Mouse (Mus musculus) limb, embryonic 12.5 days (tissue): ENCODE data around the gene Oat. TPM values are rescaled to one million over a fixed set of nuclear protein-coding genes. Genes with fewer than 3 reads are reported as not detected.

ENCODE experiments used
- ATAC-seq: fragments of 200-750 bp; cut with Nextera tagmentation; 2 replicates; pipeline ENCODE4 v1.8.0; 2017; ENCODE audit warnings: low read depth, moderate TSS enrichment; ENCODE audit not compliant: insufficient number of reproducible peaks, insufficient read depth, low FRiP score, low TSS enrichment
- H3K27ac ChIP-seq: fragments of 300-500 bp; sonication (generic); 2 replicates; pipeline ENCODE4 v1.5.1; 2016; ENCODE audit warnings: mild to moderate bottlenecking, moderate library complexity
- H3K27me3 ChIP-seq: fragments of 300-500 bp; sonication (generic); 2 replicates; pipeline ENCODE4 v1.6.1; 2016; ENCODE audit warnings: mild to moderate bottlenecking, moderate library complexity
- H3K36me3 ChIP-seq: fragments of 300-500 bp; sonication (generic); 2 replicates; pipeline ENCODE4 v1.6.1; 2016; ENCODE audit warnings: mild to moderate bottlenecking, moderate library complexity
- H3K4me1 ChIP-seq: fragments of 300-500 bp; sonication (generic); replicated peaks from 2 replicates; pipeline ENCODE4 v1.6.1; 2016
- H3K4me2 ChIP-seq: fragments of 300-500 bp; sonication (generic); 2 replicates; pipeline ENCODE4 v1.6.1; 2016; ENCODE audit warnings: mild to moderate bottlenecking, moderate library complexity
- H3K4me3 ChIP-seq: fragments of 300-500 bp; sonication (generic); replicated peaks from 2 replicates; pipeline ENCODE4 v1.5.1; 2016; ENCODE audit warnings: mild to moderate bottlenecking
- H3K9ac ChIP-seq: fragments of 300-500 bp; sonication (generic); replicated peaks from 2 replicates; pipeline ENCODE4 v1.6.1; 2016; ENCODE audit warnings: mild to moderate bottlenecking, moderate library complexity
- H3K9me3 ChIP-seq: fragments of 300-500 bp; sonication (generic); 2 replicates; pipeline ENCODE4 v1.6.1; 2016; ENCODE audit warnings: mild to moderate bottlenecking, moderate library complexity
- WGBS: fragments of 180-500 bp; shearing (Covaris S2); methylation state at CpG from one replicate; pipeline ENCODE4 v1.1.7; 2016; 5-methylcytosine and 5-hydroxymethylcytosine counted together
- polyA plus RNA-seq: library from polyadenylated mRNA; unstranded; fragments of >200 nt; fragmentation: Nextera tagmentation; extraction: Ambion mirVana; gene quantifications from 2 replicates; pipeline ENCODE4 v1.2.1, GENCODE M21; 2016

Oat gene
- polyA plus RNA-seq, 1 experiment from 2014 or later: 138 TPM

DNA sequence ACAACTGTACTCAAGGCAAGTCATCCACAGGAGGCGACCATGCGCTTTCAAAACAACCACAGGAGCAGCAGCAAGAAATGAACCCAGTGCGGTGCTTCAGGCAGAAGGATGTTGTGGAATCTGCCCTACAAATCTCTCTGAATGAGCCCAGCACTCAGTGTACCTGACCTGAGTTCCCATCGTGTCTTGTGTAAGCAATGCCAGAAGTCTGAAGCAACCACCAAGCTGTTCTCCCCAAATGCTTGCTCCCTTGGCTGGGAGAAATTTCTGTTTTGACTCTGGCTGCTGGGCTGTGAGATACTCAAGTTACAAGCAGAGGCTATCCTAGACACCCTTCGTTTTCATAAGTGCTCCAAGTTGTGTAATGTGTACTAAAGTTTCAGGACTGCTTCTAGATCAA, 29.5 kb upstream of the Oat start:
- H3K4me2 ChIP-seq: no peak overlapping the region
- ATAC-seq: no peak
- 62% methylated on average over 5 of the region's 5 CpGs for WGBS
- H3K4me3 ChIP-seq: no peak overlapping the region
- H3K27me3 ChIP-seq: peaks cover 40% of the 10 kb centered on the region
- no peaks in the 10 kb centered on the region for H3K36me3 ChIP-seq
- H3K9me3 ChIP-seq: no peaks in the 10 kb centered on the region
- no peak overlapping the region for H3K9ac ChIP-seq
- peaks cover 7% of the 10 kb centered on the region; the same call in 1 of the 2 replicates for H3K4me1 ChIP-seq
- no peak overlapping the region for H3K27ac ChIP-seq

DNA sequence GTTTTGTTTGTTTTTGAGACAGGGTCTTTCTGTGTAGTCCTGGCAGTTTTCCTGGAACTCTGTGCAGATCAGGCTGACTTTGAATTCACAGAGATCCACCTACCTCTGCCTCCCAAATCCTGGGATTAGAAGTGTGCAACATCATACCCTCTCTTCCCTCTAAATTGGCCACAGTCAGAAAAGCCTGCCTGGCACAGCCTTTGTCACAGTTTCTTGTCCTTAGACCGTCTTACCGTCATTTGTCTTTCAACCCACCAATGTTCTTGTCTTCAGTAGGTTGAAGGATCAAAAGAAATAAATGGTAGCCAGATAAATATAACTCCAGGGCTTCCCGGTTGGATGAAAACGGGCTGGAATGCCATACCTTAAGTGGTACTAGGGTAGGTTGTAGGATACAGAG, 28.5 kb upstream of the Oat start:
- no peak overlapping the region for H3K27ac ChIP-seq
- ATAC-seq: no peak
- peaks cover 50% of the 10 kb centered on the region for H3K27me3 ChIP-seq
- WGBS: 89% methylated on average over 4 of the region's 4 CpGs
- no peak overlapping the region for H3K4me3 ChIP-seq
- H3K36me3 ChIP-seq: no peaks in the 10 kb centered on the region
- peaks cover 14% of the 10 kb centered on the region for H3K4me1 ChIP-seq
- no peaks in the 10 kb centered on the region for H3K9me3 ChIP-seq
- no peak overlapping the region for H3K9ac ChIP-seq
- no peak overlapping the region for H3K4me2 ChIP-seq

GRCm38 (mm10) chr7:132600926-132601325, 24.7 kb upstream of the Oat start:
- H3K4me1 ChIP-seq: peaks cover 40% of the 10 kb centered on the region
- no peaks in the 10 kb centered on the region for H3K9me3 ChIP-seq
- H3K27me3 ChIP-seq: peaks cover 84% of the 10 kb centered on the region
- H3K4me2 ChIP-seq: no peak overlapping the region
- no peak overlapping the region for H3K9ac ChIP-seq
- ATAC-seq: no peak
- H3K27ac ChIP-seq: no peak overlapping the region
- no peak overlapping the region for H3K4me3 ChIP-seq
- H3K36me3 ChIP-seq: no peaks in the 10 kb centered on the region
- 18% methylated on average over 8 of the region's 8 CpGs for WGBS

GRCm38 (mm10) chr7:132600026-132600425, 23.8 kb upstream of the Oat start:
- Histone ChIP-seq H3K27me3 (peaks cover 86% of the 10 kb centered on the region), H3K9me3 (no peaks in the 10 kb centered on the region), H3K36me3 (no peaks in the 10 kb centered on the region), H3K9ac (peak overlapping the region; percentile 49), H3K4me1 (peaks cover 40% of the 10 kb centered on the region), H3K4me2 (peak overlapping the region; percentile 92), H3K4me3 (peak overlapping the region; percentile 43), H3K27ac (no peak overlapping the region)
- WGBS: 2% methylated on average over 9 of the region's 9 CpGs
- no peak for ATAC-seq

- peak within 1 kb of the TSS; percentile 43 for H3K4me3 ChIP-seq
- H3K27ac ChIP-seq: no peak within 1 kb of the TSS
- H3K27me3 ChIP-seq: peaks cover 89% of the 10 kb centered on the region
- WGBS: under 1% methylated on average over 49 of the region's 52 CpGs
- peak within 1 kb of the TSS; percentile 49 for H3K9ac ChIP-seq
- no peaks in the 10 kb centered on the region for H3K9me3 ChIP-seq
- peaks cover 40% of the 10 kb centered on the region for H3K4me1 ChIP-seq
- H3K4me2 ChIP-seq: peak within 1 kb of the TSS; percentile 92
- peak; percentile 57; the same call in 1 of the 2 replicates for ATAC-seq
- no peaks in the 10 kb centered on the region for H3K36me3 ChIP-seq
Observed at GRCm38 (mm10) chr7:132599071-132599975, 23.1 kb upstream of the Oat start, which contains the start of gene Nkx1-2. TSS of gene Nkx1-2 (minus strand) at chr7:132599637.

- no peaks in the 10 kb centered on the region for H3K9me3 ChIP-seq
- H3K27ac ChIP-seq: no peak overlapping the region
- H3K4me2 ChIP-seq: peak overlapping the region; percentile 89
- peaks cover 40% of the 10 kb centered on the region for H3K4me1 ChIP-seq
- H3K4me3 ChIP-seq: peak overlapping the region; percentile 51
- peaks cover 81% of the 10 kb centered on the region for H3K27me3 ChIP-seq
- H3K9ac ChIP-seq: peak overlapping the region; percentile 48; the same call in 1 of the 2 replicates
- no peak for ATAC-seq
- H3K36me3 ChIP-seq: no peaks in the 10 kb centered on the region
- under 1% methylated on average over 56 of the region's 60 CpGs for WGBS
Observed at GRCm38 (mm10) chr7:132597251-132598041, 21.2 kb upstream of the Oat start.

DNA sequence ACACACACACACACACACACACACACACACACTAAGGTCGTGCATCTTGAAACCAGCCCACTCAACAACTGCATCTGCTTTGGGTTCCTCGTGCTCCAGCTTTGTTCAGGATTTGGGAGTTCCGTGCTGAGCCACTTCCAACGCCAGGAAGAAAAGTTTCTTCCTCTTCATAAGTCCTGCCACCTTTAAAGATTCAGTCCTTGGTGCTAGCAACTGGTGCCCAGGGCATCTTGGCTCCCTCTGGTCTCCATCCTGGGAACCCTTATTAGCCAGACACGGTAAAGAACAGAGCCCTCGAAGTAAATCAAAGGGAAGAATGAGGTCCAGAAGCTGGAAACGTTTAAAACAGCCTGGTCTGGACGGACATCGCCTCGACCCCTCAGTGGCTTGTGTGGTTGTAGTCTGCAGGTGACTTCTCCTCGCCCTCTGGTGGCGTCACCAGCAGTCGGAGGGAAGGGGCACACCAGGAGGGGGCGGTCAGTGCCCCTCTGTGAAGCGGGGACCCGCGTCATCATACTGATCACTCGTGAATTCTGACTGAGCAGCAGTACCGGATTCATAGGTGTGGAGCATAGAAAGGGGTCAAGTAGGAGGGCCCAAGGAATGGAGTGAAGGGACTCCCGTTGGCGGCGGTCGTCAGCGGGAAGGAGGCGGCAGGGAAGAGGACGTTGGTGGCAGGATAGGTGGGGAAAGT, 20.5 kb upstream of the Oat start:
- Histone ChIP-seq H3K4me1 (peaks cover 40% of the 10 kb centered on the region), H3K4me3 (peak overlapping the region; percentile 51), H3K27me3 (peaks cover 74% of the 10 kb centered on the region), H3K4me2 (peak overlapping the region; percentile 89), H3K27ac (no peak overlapping the region), H3K9ac (peak overlapping the region; percentile 48; the same call in 1 of the 2 replicates), H3K36me3 (no peaks in the 10 kb centered on the region), H3K9me3 (no peaks in the 10 kb centered on the region)
- 8% methylated on average over 26 of the region's 26 CpGs for WGBS
- ATAC-seq: no peak

DNA sequence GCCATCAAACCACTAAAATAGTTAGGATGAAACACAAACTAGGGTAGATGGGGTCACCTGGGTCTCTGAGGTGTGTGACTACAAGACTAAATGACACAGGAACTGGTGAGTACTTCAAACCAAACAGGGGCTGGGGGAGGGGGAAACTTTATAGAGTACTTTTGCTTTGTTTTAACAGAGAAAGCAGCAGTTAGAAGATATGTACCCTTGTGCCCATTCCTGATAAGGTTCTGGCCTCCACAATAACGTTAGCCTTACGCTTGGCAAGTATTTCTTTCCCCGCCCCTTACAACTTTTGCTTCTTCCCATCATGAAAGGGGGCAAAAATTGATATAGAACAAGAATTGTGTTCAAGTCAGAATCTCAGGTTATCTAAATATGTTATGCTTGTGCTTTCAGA, 19.6 kb upstream of the Oat start:
- no peaks in the 10 kb centered on the region for H3K36me3 ChIP-seq
- ATAC-seq: no peak
- no peaks in the 10 kb centered on the region for H3K9me3 ChIP-seq
- H3K4me1 ChIP-seq: peaks cover 37% of the 10 kb centered on the region
- H3K4me2 ChIP-seq: no peak overlapping the region
- H3K27ac ChIP-seq: no peak overlapping the region
- no peak overlapping the region for H3K4me3 ChIP-seq
- 85% methylated on average over 3 of the region's 3 CpGs for WGBS
- H3K9ac ChIP-seq: no peak overlapping the region
- peaks cover 65% of the 10 kb centered on the region for H3K27me3 ChIP-seq

DNA sequence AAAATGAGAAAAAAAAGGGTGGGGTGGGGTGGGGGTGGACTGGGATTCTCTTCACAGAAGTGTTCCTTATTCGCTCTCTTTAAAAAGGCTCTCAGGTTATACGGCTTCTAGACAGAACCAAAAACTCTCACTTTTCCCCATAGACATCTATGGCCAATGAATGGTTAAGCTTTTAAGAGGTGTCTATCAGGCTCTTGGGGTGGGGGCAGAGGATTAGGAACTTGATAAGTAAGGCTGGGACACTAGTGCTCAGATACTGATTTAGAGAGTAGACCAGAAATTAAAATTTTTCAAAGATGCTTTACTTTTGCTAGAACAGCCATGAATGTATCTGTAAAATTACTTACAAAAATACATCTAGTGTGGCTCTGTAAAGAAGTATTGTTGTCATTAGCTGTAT, 18.1 kb upstream of the Oat start:
- Histone ChIP-seq H3K4me2 (no peak overlapping the region), H3K36me3 (no peaks in the 10 kb centered on the region), H3K9ac (no peak overlapping the region), H3K9me3 (no peaks in the 10 kb centered on the region), H3K4me1 (peaks cover 22% of the 10 kb centered on the region), H3K4me3 (no peak overlapping the region), H3K27me3 (peaks cover 50% of the 10 kb centered on the region), H3K27ac (no peak overlapping the region)
- no peak for ATAC-seq
- 84% methylated on average over 2 of the region's 2 CpGs for WGBS

DNA sequence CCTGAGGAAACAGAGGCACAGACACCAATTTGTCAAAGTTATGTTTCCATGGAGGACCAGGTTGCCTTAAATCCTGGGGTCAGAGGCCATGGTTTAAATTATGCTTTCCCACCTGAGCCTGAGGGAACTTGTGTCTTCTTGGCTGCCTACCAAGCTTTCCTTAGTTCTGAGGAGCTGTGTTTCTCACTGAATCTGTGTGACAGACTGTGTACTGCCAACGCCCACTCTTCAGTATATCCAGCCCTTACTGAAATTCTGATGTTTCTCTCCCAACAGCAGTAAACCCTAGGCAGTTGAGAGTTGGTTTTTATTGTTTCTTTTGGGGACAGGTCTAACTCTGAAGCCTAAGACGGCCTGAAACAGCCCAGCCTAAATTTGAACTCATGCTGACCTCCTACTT, 17.6 kb upstream of the Oat start:
- ATAC-seq: no peak
- Histone ChIP-seq H3K27me3 (peaks cover 44% of the 10 kb centered on the region), H3K4me3 (no peak overlapping the region), H3K27ac (no peak overlapping the region), H3K36me3 (no peaks in the 10 kb centered on the region), H3K4me1 (peaks cover 17% of the 10 kb centered on the region), H3K9me3 (no peaks in the 10 kb centered on the region), H3K9ac (no peak overlapping the region), H3K4me2 (no peak overlapping the region)
- 51% methylated on average over 2 of the region's 2 CpGs for WGBS

DNA sequence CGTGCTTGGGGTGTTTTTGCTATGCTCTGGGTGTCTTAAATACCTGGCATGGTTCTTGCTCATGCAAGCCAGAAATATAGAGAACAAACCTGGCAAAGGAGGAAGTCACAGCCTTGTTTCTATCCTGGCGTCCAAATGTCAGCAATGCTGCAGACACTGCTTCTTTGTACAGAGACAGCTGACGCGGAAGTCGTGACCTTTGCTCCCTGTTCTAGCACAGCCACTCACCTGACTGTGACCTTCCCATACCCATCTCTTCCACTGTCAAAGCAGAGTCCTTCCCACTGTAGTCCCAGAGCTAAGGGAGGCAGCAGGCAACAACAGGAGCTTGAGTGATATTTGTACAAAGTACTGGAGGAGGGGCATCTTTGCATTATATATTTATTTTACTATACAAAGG, 13.4 kb upstream of the Oat start:
- no peak for ATAC-seq
- Histone ChIP-seq H3K9me3 (no peaks in the 10 kb centered on the region), H3K4me1 (no peaks in the 10 kb centered on the region), H3K9ac (no peak overlapping the region), H3K4me3 (no peak overlapping the region), H3K4me2 (no peak overlapping the region), H3K27me3 (peaks cover 6% of the 10 kb centered on the region; the same call in 1 of the 2 replicates), H3K36me3 (no peaks in the 10 kb centered on the region), H3K27ac (no peak overlapping the region)
- 57% methylated on average over 5 of the region's 5 CpGs for WGBS
